Mouse (Mus musculus) cortical plate, adult 2 months (tissue): ENCODE results near the gene Qprt.

Source experiments
- CTCF ChIP-seq: fragments of 200-500 bp; IDR thresholded peaks from 2 replicates; pipeline ENCODE4 v1.5.1; 2011; ENCODE audit warnings: mild to moderate bottlenecking, control low read depth, low read length; ENCODE audit not compliant: insufficient read depth; ENCODE audit errors: extremely low read depth
- POLR2A ChIP-seq: fragments of 200-500 bp; IDR thresholded peaks from 2 replicates; pipeline ENCODE4 v1.6.1; 2011; ENCODE audit warnings: mild to moderate bottlenecking, low read length, control low read depth; ENCODE audit not compliant: insufficient read depth; ENCODE audit errors: extremely low read depth

- TF ChIP-seq CTCF (no peak), POLR2A (no peak)
Observed at GRCm38 (mm10) chr7:127165607-127166493, 43.8 kb upstream of the Qprt start.
